Mouse (Mus musculus): ENCODE results near the gene Tyw5.
A peak's percentile ranks its signal among the peaks of the same experiment; 100 is the strongest.

GRCm38 (mm10) chr1:57339156-57339796, 67.6 kb downstream of the Tyw5 start:
- peak; percentile 91 for TF ChIP-seq ZNF384 (IDR thresholded peaks at IDR 0.05; ENCODE audit: low read depth, low read length)
- no peak for TF ChIP-seq POLR2A (IDR thresholded peaks at IDR 0.05; ENCODE audit: low read depth, low read length)
- TF ChIP-seq MAFK (IDR thresholded peaks at IDR 0.05; ENCODE audit: insufficient replicate concordance, low read length): no peak
- TF ChIP-seq HCFC1 (IDR thresholded peaks at IDR 0.05; ENCODE audit: low read depth, low read length): no peak
- TF ChIP-seq NRF1 (IDR thresholded peaks at IDR 0.05; ENCODE audit: low read depth, low read length): no peak
- peak; percentile 41 to 80; a peak in 3 of 4 replicates for TF ChIP-seq CTCF (conservative IDR thresholded peaks at IDR 0.05 in 1 of 2, IDR thresholded peaks at IDR 0.05 in 1 of 2; ENCODE audit: low read depth in 2 of 2, low read length in 2 of 2)
- no peak for TF ChIP-seq EP300 (IDR thresholded peaks at IDR 0.05; ENCODE audit: low read length)
- TF ChIP-seq JUN (IDR thresholded peaks at IDR 0.05; ENCODE audit: insufficient read depth, low read depth, low read length): no peak
- TF ChIP-seq CHD1 (IDR thresholded peaks at IDR 0.05; ENCODE audit: low read depth, low read length): no peak
- TF ChIP-seq ZC3H11A (IDR thresholded peaks at IDR 0.05; ENCODE audit: low read depth, low read length): peak; percentile 34; the same call in 1 of the 2 replicates
- no peak for TF ChIP-seq TCF12 (IDR thresholded peaks at IDR 0.05; ENCODE audit: low read depth, low read length)
- no peak; the same call in 1 of the 2 replicates for TF ChIP-seq SIN3A (IDR thresholded peaks at IDR 0.05; ENCODE audit: low read length)
- no peak for TF ChIP-seq GABPA (IDR thresholded peaks at IDR 0.05; ENCODE audit: insufficient replicate concordance, low read depth, low read length)
